Mouse (Mus musculus): ENCODE data around the gene Vapb. TPM values are rescaled to one million over a fixed set of nuclear protein-coding genes. Genes with fewer than 3 reads are reported as not detected.

The Vapb gene
- total RNA-seq, 2 experiments from 2014 or later: 116 to 127 TPM

- no peak for DNase-seq (ENCODE audit: low spot score in 2 of 2)
These were observed 90.8 kb downstream of the Vapb start for GRCm38 (mm10) chr2:173828134-173828533.

GRCm38 (mm10) chr2:173832828-173833492, 95.6 kb downstream of the Vapb start:
- DNase-seq (ENCODE audit: low spot score in 2 of 2): no peak

Small RNAs within 50 kb of the gene (microRNA-seq; reads per million reads assigned to microRNA genes)
- 0 reads per million in 2 experiments for gene Mir6340

Other genes starting within 250 kb of the Vapb start
- gene 1700021F07Rik, start 214.9 kb upstream of the Vapb start, total RNA-seq (2021): not detected
- not detected for gene Ankrd60, start 159.1 kb upstream of the Vapb start, total RNA-seq (2021)
- gene Rab22a, start 77.8 kb upstream of the Vapb start, total RNA-seq (2021): 10 to 100 TPM; 24.2 to 29.8 TPM
- not detected for gene 1700010B08Rik, start 18.1 kb upstream of the Vapb start, total RNA-seq (2021)

All from layer of hippocampus, adult 18-20 months (tissue).